Mouse (Mus musculus) telencephalon, adult 2 months (tissue): ENCODE data around the gene Abca6.

ENCODE experiments used
- DNase-seq: peaks from one replicate; pipeline ENCODE4 v3.0.0-alpha.2; 2011; ENCODE audit warnings: low read depth, low spot score

Gene Abca6

DNA sequence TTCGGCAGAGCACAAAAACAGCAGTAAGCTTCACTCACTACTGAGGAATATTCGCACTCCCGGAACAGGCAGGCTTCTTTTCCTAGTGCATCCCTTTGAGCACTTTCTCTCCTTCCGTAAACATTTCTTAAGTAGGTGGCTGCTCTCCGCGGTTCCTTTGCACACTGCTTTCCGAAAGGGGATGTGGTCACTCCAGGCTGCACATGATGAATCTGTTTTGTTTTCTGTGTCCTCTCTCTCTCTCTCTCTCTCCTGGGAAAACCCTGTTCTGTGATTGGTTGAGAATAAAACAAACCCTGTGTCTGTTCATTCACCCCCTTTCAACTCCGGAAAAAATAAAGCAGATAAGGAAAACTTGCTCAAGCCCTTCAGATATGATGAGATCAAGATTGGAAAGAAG is at the start of gene Abca6:
TSS of gene Abca6 (minus strand) at position 243 of the 400 bp plus-strand sequence.
- peak; percentile 29 for DNase-seq

DNA sequence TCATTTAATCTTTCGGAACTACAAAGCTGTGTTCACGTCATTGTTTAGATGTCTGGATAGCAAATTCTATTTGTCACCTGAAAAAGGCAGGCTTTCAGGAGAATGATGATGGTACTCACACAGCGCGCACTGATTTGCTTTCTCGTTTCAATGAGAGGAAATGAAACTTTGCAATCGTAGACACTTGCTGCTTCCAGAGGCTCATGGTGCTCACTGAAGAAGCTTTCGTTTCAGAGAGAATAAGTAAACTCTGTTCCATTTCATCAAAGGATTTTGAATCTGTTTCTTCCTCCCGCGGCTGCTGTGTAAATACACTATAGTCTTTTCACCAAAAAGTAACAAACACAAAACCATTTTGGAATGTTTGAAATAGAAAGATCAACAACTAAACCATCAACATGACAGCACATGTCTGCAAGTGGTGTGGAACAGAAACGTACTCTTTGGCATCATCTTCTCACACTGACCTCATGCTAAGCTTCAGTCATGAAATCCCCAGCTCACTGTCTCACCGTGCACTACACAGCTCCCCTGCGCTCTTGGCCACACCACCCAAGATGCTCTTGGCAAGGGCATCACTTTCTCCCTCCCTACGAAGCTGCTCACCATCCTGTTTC is 46.4 kb upstream of the Abca6 start:
- DNase-seq: no peak

- no peak for DNase-seq
Measured at GRCm38 (mm10) chr11:110290586-110290985, 39.0 kb upstream of the Abca6 start.

DNA sequence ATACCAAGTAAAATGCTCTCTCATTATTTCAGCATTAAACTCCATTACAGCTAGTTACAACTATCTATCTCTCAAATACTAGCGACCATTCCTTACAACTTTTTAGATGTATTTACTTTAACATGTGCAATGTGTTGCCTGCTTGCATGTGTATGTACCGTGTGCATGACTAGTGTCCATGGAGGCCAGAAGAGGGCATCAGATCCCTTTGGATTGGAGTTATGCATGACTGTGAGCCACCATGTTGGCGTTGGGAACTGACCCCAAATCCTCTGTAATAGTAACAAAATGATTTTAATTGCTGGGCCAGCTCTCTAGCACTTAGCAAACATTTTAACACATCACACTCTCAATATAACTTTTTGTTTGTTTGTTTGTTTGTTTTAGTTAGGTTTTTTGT is 36.8 kb upstream of the Abca6 start:
- DNase-seq: no peak

DNA sequence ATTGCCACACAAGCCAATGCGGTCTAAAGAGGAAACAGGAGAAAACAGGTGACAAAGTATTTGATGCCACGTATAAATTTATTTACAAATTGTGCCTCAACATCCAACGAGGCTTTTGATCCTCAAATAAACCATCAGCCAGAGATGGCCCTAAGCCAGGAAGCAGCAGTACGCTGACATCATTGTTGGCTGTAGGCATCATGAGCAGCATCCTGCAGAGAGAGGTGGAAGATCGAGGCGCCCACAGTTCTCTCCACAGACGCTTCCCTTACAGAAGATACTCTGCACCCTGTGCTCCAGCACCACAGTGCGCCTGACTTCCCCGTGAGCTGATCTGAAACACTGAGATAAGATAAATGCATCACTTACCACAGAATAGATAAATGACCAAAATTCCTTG is 36.1 kb upstream of the Abca6 start:
- DNase-seq: no peak

GRCm38 (mm10) chr11:110286331-110286730 is 34.8 kb upstream of the Abca6 start:
- no peak for DNase-seq

DNA sequence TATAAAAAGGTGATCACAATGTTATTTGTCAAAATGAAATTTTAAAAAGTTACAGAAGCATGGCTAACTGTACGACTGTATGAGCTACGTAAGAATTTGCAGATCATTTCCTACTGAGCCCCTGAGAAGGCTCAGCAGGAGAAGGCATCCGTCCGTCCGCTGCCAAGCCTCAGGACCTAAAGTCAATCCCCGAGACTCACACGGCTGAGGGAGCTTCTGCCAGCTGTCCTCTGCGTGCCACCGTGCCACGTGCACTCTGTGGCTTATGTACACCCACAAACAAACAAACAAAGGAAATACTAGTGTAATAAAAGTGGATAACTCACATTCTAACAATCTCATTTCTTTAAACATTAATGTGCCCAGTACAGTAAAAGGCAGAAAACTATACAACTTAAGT is 33.3 kb upstream of the Abca6 start:
- DNase-seq: no peak

GRCm38 (mm10) chr11:110284185-110284787 is 32.7 kb upstream of the Abca6 start:
- DNase-seq: no peak

DNA sequence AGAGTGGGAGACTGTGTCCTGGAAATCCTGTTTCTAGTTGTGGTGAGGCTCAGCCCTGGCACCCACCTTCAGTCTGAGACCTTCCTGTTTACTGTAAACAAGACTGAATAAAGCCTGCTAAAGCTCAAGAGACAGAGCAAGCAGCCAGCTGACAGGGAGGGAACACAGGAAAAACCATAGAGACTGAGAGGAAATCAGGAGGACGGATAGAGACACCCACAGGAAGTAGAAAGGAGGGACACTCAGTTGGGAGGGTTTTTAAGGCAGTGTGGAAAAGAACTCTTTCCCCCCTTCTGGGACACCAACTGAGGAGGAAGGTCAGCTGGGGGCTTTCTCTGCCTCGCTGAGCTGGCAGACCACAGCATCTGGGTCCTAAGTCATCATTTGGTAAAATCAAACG is 23.2 kb upstream of the Abca6 start:
- DNase-seq: no peak

DNA sequence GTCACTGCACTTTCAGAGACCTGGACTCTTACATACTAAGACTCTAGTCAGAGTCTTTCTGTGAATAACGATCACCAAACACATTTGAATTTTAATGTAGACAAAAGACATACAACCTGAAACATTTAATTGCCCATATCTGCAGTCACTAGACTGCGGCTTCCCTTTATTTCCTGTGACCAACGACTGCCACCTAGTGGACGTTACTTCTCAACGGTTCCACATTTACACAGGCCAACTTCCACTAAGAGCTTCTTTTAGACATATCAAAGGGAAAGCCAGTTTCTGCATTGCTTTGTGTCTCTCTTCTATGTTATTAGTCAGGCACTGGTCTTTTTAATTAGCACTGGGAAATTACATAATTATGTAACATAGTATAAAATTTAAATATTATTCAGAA is 20.2 kb upstream of the Abca6 start:
- peak; percentile 58 for DNase-seq

- peak; percentile 62 for DNase-seq
Measured at GRCm38 (mm10) chr11:110268244-110268844, 16.8 kb upstream of the Abca6 start.

GRCm38 (mm10) chr11:110267232-110267631 is 15.7 kb upstream of the Abca6 start:
- no peak for DNase-seq

GRCm38 (mm10) chr11:110266757-110267156 is 15.2 kb upstream of the Abca6 start:
- DNase-seq: no peak

DNA sequence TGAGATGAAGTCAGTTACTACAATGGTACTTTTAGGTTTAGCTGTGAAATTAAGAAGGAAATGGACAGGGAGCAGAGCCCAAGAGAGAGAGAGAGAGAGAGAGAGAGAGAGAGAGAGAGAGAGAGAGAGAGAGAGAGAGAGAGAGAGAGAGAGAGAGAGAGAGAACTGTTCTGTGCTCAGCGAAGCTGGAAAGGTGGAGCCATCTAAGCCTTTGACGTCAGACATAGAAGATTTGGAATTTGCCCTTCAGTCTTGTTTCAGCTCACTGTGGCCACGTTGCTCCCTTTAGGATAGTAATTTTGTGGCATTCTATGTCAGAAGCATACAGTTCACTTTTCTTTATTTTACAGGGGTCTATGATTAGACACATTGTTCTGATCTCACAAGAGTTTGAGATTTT is 10.3 kb upstream of the Abca6 start:
- no peak for DNase-seq

DNA sequence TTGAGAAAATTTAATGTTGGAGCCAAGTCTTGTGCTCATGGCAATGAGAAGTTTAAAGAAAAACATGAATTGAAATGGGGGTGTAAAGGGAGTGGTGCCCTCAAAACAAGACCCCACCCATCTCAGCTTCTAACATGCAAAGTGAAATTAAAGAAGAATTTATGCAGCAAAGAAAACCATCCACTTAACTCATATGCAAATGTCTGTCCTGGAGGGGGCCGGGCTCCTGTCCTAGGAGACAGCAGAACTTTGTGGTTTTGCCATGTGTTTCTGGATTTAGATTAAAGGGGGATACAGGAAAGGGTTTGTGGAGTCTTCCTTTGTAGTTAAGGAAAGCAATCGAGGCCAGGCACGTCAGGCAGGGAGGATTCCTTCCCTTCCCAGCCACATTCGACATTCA is 6.3 kb upstream of the Abca6 start:
- DNase-seq: no peak

DNA sequence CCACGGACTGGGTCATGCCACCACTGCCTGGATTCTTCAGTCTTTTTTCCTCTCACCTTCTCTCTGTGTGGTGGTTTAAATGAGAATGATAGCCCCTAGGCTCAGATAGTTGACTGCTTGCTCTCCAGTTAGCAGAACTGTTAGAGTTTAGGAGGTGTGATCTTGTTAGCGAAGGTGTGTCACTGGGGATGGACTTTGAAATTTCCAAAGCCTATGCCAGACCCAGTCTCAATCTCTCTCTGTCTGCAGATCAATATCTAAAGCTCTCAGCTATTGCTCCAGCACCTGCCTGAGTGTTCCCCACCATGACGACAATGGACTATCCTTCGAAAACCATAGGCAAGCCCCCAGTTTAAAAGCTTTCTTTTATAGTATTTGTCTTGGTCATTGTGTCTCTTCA is 5.5 kb upstream of the Abca6 start:
- no peak for DNase-seq

DNA sequence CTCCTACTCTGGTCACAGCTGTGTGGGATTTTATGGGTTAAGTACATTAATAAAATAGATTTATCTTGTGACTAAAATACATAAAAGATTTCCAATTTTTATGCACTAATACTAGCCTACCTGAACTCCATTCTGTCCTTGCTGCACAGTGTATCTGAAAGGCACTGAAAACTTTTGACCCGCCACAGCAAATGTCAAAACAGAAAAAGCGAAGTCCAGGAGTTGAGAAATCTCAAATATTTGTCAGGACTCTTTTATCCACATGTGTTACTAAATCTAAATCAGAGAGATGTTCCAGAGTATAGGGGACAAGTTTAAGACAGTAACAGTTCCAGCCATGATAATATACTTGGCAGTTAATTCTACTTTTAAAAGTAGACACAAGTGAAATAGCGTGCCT is 680 bp upstream of the Abca6 start:
- DNase-seq: no peak

- no peak for DNase-seq
Measured at GRCm38 (mm10) chr11:110244730-110245129, 6.8 kb downstream of the Abca6 start.

DNA sequence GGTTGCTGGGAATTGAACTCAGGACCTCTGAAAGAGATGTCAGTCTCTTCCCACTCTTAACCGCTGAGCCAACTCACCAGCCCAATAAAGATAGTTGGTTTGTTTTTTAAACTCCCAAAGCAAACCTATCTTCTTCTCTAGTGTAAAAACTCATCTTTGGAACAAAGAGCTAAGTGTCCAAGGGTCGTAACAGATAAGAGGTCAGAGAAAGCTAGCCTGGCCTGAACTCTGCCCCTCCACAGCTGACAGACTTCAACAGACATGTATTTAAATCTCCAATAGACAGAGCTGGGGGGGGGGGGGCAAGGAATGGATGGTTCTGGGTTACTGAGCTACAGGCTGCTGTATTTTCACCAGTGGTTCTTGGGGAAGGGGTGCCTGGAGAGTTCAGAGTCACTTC is 14.1 kb downstream of the Abca6 start:
- DNase-seq: no peak

DNA sequence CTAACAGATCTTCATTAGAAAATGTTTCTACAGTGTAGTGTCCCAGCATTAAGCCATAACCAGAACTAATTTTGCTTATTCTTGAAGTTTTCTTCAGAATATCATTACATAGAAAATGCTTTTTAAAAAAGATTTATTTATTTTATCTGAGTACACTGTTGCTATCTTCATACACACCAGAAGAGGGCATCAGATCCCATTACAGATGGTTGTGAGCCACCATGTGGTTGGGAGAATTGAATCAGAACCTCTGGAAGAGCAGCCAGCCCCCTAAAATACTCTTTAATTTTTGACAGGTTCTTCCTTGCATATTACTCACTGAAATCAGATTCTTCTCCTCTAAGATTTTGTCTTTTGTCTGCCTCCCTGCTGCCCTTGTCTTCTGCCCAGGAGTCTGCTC is 18.6 kb downstream of the Abca6 start:
- DNase-seq: no peak

DNA sequence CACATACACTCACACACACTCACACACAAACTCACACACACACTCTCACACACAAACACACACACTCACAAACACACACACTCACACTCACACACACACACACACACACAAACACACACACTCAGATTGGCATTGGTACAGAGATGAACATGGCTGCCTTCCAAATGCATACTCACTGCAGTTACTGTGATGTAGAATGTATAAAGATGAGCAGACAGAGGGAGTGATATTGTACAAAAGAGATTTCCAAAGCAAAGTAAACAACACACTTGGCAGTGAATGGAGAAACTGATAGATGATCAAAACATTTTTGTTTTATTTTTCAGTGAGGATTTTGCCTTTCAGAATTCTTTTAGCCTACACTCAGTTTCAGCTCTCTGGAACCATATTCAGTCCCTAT is 34.5 kb downstream of the Abca6 start:
- no peak for DNase-seq

- DNase-seq: no peak
Measured at GRCm38 (mm10) chr11:110203930-110204329, 47.6 kb downstream of the Abca6 start.

DNA sequence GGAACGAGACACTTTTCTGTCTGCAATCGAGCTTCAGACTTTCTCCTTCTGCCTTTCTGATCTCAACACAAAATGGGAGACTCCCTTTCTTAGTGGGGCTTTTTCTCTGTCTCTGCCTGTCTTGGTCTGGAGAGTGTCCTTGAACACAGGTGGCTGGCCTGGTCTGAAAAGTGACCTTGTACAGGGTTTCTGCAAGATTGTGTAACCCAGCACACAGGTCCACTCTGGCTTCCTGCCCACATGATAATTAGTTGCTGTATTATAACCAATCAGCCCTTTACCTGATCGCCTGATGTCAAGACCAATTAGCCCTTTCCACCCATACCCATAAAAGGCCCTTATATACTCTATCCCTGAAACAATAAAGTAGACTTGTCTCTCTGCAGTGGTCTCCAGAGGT is 52.7 kb downstream of the Abca6 start:
- DNase-seq: no peak
